Mouse (Mus musculus) right cerebral cortex, adult 2 months (tissue): ENCODE measurements around the gene Ccz1.
A peak's percentile ranks its signal among the peaks of the same experiment; 100 is the strongest.
"Not testable (repeated sequence)": the region's sequence is repeated elsewhere in the genome, so short reads cannot be mapped to it uniquely, and the experiment has no call there.

Experiments
- DNase-seq, 2 experiments: peaks; one replicate each; pipeline ENCODE4 v3.0.0; 2021 to 2022; ENCODE audit warnings: low spot score in 2 of 2

Ccz1 gene

GRCm38 (mm10) chr5:144014551-144015311, at the start of gene Ccz1:
TSS of gene Ccz1 (minus strand) at chr5:144014877.
- peak; percentile 74 to 82 for DNase-seq

GRCm38 (mm10) chr5:144064093-144064492, 49.4 kb upstream of the Ccz1 start:
- no peak for DNase-seq

- DNase-seq: no peak
These were observed 39.7 kb upstream of the Ccz1 start for GRCm38 (mm10) chr5:144054340-144054739.

- DNase-seq: peak in 1 of 2 experiments; percentile 28
These were observed 38.8 kb upstream of the Ccz1 start for GRCm38 (mm10) chr5:144053450-144053849.

- DNase-seq: no peak
These were observed 36.6 kb upstream of the Ccz1 start for GRCm38 (mm10) chr5:144051268-144051667.

- DNase-seq: no peak
These were observed 35.2 kb upstream of the Ccz1 start for GRCm38 (mm10) chr5:144049881-144050280.

GRCm38 (mm10) chr5:144047324-144047723, 32.6 kb upstream of the Ccz1 start:
- DNase-seq: peak; percentile 53 to 61

GRCm38 (mm10) chr5:144043166-144043565, 28.5 kb upstream of the Ccz1 start:
- DNase-seq: peak in 1 of 2 experiments; percentile 26

GRCm38 (mm10) chr5:144040720-144041364, 26.2 kb upstream of the Ccz1 start:
- peak; percentile 82 to 84 for DNase-seq

- DNase-seq: no peak
These were observed 25.2 kb upstream of the Ccz1 start for GRCm38 (mm10) chr5:144039886-144040285.

- no peak for DNase-seq
These were observed 24.5 kb upstream of the Ccz1 start for GRCm38 (mm10) chr5:144039156-144039675.

GRCm38 (mm10) chr5:144036952-144037351, 22.3 kb upstream of the Ccz1 start:
- DNase-seq: peak; percentile 43 to 46

GRCm38 (mm10) chr5:144034567-144034966, 19.9 kb upstream of the Ccz1 start:
- DNase-seq: peak in 1 of 2 experiments; percentile 56

GRCm38 (mm10) chr5:144032491-144032890, 17.8 kb upstream of the Ccz1 start:
- no peak for DNase-seq

- DNase-seq: no peak
These were observed 12.1 kb upstream of the Ccz1 start, which contains the start of gene Ocm for GRCm38 (mm10) chr5:144026620-144027263. TSS of gene Ocm (minus strand) at chr5:144026670.

- no peak for DNase-seq
These were observed 1.2 kb upstream of the Ccz1 start for GRCm38 (mm10) chr5:144015845-144016244.

GRCm38 (mm10) chr5:144015312-144015650, 604 bp upstream of the Ccz1 start:
- no peak for DNase-seq

- not testable (repeated sequence) for DNase-seq
These were observed 1.1 kb downstream of the Ccz1 start for GRCm38 (mm10) chr5:144013366-144014134.

GRCm38 (mm10) chr5:144002461-144003192, 12.1 kb downstream of the Ccz1 start:
- DNase-seq: no peak

- no peak for DNase-seq
These were observed 15.3 kb downstream of the Ccz1 start for GRCm38 (mm10) chr5:143999409-143999808.
